Mouse (Mus musculus): ENCODE data around the gene Miga2. TPM values are rescaled to one million over a fixed set of nuclear protein-coding genes. Genes with fewer than 3 reads are reported as not detected.

Miga2 gene
- polyA plus RNA-seq (2012; rRNA removed): 32.6 and 34.4 TPM in 2 replicates

DNA sequence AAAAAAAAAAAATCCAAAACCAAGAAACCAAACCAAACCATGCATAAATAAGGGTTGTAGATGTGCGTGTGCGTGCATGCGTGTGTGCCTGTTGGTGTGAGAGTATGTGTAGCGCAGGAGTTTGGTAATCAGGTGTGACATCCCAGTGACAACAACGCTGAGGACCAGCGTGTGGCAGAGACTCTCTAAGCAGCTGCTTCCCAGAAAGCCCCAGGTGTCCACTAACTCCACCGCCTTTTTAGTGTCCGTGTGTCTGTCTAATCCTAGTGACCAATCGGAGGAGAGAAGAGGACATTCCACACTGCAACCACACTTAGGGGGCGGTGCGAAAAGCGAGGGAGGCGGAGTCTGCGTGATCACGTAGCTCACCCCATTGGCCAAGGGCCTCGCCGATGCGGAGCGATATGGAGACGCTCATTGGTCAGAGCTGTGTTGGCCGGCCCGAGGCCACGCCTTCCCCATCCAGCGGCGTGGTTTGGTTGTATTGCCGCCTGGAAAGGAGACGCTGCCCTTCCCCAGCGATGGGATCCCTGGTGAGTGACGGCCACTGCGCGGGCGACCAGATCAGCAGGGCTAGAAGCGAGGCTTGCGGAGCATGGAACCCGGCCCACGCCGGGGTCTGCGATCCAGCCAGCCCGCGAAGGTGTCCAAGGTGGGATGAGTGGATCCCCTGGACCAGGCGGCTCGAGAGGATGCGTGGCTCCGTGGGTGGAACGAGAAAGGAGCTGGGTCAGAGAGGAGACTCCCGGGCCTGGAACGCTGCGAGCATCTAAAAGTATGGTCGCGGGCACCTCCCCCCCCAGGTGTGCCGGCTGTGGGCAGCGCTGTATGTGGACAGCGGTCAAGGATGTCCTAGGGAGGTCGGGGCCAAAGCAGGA is at the start of gene Miga2:
Gene Miga2, plus strand, starts transcription at position 461 of the 878 bp plus-strand sequence.
- DNase-seq (ENCODE audit: low spot score): peak; percentile 88

- no peak for DNase-seq (ENCODE audit: low spot score)
Measured at GRCm38 (mm10) chr2:30316136-30316535, 47.9 kb upstream of the Miga2 start.

DNA sequence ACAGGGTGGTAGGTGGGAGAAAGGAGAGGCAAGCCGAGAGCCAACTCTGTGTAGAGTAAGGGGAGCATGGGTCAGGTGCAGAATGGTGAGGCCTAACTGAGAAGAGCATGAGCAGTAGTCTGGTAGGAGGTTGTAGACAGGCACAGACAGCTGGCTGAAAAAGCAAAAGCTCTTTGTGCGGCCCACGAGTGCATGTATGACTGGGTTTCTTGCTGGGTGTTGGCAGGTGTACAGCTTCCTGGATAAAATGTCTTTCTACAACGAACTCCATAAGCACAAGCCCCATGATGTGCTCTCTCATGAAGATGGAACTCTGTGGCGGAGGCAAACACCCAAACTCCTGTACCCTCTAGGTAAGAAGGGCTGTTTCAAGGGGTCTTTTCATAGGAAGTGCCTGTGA is 47.1 kb upstream of the Miga2 start:
- DNase-seq (ENCODE audit: low spot score): no peak

GRCm38 (mm10) chr2:30319260-30319659 is 44.8 kb upstream of the Miga2 start:
- DNase-seq (ENCODE audit: low spot score): no peak

DNA sequence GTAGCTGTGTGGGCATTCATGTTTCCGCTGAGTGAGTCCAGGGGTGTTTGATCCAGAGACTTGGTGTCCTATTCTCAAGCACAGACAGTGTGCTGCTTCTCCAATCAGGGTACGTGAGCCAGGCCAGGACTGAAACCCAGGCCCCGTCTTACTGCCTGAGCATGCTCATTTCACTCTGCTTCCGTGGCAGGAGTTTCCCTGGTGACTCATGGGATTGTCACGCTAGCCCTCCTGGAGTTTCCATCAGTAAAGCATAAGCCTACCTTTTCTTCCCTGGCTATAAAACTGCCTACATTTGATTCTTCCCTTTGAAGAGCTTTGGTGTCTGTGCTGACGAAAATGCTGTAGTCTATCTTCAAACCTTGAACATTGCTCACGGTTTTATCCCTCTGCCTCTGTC is 40.9 kb upstream of the Miga2 start:
- DNase-seq (ENCODE audit: low spot score): no peak

DNA sequence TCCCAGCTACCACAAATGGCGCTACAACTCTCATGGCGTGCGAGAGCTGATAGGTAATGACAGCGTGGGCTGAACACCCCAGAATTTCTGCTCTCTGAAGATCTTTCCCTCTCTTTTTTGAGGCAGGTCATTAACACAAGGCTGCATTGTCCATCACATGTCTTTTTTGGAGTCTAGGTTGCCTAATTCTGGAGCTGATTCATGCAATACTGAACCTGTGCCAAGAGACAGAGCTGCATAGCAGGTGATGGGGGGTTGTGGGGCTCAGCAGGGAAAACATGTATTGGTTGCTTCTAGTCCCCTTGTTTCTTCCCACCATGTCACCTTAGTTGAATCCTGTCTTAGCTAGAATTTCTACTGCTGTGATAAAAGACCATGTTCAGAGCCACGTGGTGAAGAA is 38.7 kb upstream of the Miga2 start:
- DNase-seq (ENCODE audit: low spot score): no peak

- no peak for DNase-seq (ENCODE audit: low spot score)
Measured at GRCm38 (mm10) chr2:30327276-30327675, 36.8 kb upstream of the Miga2 start.

DNA sequence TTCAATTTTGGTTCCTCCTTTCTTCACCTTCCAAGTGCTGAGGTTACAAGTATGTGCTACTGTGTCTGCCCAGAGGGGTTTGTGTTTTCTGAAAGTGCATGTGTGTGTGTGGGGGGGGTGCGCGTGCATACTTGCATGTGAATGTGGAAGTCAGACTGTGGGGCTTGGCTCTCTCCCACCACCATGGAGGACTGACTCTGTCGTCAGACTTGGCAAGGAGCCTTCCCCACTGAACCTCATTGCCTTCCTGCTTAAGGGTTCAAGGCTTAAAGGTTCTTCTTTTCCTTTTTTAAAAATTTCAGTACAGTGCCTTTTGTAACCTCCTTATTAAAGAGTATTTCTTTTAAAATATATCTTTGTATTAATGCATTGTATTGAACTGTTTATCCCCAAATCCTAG is 35.2 kb upstream of the Miga2 start:
- no peak for DNase-seq (ENCODE audit: low spot score)

GRCm38 (mm10) chr2:30335324-30335723 is 28.7 kb upstream of the Miga2 start:
- DNase-seq (ENCODE audit: low spot score): no peak

DNA sequence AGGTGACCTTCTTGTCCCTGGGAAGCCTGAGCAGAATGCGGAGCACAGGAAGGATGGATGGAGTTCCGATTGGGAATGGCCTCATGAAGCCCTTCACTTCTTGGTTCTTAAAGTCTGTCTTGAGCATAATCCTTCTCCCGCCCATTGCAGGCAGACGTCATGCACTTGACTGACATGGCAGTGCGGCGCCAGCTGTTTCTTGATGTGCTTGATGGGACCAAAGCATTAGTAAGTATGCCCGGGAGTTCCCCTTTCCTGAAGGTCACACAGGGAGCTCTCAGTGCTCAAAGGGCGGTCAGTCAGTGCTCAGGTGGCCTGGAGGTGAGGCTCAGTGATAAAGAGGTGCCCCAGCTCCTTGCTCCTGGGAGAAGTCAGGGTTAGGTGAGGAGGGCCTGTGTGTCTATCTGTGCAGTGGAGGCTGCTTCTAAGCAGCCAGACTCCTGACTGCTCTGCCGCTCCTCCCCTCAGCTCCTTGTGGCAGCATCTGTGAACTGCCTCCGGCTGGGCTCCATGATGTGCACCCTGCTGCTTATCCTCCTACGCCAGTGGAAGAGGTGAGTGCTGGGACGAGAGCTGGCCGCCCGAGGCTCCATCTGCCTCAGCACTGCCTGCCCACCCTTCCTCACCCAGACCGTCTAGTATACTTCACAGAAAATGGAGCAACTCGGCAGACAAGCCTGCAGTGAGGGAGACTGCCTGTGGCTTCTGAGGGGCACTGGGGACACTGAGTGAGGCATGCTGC is 27.7 kb upstream of the Miga2 start:
- DNase-seq (ENCODE audit: low spot score): no peak

DNA sequence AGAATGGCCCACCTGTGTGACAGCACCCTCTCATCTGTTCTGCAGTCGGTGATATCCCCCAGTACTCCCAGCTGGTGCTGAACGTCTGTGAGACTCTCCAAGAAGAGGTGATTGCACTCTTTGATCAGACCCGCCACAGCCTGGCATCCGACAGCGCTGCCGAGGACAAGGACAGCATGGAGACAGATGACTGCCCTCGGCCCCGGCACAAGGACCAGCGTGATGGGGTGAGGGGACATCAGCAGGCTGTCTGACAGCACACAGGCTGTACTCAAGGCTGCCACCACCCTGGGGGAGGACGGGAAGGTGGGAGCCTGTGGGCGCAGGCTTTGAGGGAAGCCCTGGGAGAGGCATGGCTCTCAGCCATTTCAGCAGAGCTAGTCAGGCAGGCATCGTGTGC is 26.9 kb upstream of the Miga2 start:
- DNase-seq (ENCODE audit: low spot score): no peak

GRCm38 (mm10) chr2:30342061-30342460 is 22.0 kb upstream of the Miga2 start:
- no peak for DNase-seq (ENCODE audit: low spot score)

- DNase-seq (ENCODE audit: low spot score): no peak
Measured at GRCm38 (mm10) chr2:30342544-30342943, 21.5 kb upstream of the Miga2 start.

DNA sequence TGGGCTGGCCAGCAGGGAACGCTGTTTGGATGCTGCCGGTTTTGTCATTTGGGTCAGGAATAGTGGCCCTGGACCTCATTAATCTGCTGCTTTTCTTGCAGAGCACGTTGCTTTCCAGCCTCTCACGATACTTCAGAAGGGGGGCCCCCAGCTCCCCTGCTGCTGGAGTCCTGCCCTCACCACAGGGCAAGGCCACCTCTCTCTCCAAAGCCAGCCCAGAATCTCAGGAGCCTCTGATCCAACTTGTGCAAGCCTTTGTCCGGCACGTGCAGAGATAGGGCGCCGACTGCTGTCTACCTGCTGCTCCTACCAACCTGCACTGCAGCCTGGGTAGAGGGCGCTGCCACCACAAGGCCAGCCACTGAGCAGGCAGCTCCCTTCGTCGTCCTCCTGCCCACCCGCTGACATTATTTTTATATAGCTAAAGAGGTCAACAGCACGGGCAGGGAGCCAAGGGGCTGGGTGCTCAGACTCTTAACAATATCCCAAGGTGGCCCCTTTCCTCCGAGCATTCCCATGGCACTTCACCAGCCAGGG is 20.4 kb upstream of the Miga2 start:
- DNase-seq (ENCODE audit: low spot score): no peak

- DNase-seq (ENCODE audit: low spot score): no peak
Measured at GRCm38 (mm10) chr2:30345971-30346676, 17.9 kb upstream of the Miga2 start.

DNA sequence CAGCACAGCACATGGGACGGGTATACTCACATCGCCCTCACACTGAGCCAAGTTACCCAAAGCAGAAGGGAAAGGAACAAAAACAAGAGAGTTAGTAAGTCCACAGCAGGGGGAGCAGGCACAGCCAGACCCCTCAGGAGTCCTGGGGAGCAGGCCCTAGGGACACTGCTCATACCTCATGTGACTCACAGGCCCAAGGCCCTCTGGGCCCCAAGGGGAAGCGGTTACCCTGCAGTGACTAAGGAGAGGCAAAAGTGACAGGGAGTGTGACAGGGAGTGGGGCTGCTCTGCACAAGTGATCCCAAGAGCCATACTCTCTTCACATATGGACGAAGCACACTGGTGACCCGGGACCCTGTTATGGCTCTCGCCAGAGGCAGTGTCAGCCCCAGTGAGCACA is 14.8 kb upstream of the Miga2 start:
- DNase-seq (ENCODE audit: low spot score): no peak

DNA sequence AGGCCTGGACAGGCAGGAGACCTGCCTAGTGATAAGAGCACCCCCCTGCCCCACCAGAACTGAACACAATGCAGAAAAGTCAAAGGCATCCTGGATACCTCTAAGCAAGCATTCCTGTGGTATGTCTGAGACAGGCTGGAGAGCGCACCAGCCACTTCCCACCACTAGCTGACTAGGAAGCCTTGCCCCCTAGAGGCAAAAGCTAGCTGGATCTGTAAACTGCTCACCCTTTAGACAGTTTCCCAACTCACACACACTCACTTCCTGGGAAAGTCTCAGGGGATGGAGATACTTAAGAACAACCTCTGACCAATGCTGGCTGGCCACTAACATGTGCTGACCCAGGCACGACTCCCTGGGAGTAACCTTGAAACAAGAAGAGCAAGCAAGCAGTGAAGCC is 12.9 kb upstream of the Miga2 start:
- DNase-seq (ENCODE audit: low spot score): no peak

DNA sequence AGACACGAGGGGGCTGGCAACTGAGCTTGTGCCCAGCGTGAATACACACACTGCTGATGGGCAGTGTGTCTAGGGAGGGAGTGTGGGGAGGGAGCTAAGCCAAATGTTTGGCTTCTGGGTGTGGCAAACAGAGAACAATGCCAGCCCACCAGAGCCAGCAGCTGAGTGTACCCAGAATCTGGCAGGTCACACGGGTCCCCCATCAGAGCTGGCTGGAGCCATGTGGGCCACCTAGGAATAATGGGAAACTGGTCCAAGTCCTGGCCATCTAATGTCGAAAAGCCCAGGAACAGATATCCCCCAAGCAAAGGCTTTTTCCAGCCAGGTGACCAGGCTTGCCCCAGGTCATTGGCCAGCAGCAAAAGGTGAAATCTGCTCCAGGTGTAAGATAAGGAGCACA is 8.2 kb upstream of the Miga2 start:
- no peak for DNase-seq (ENCODE audit: low spot score)

DNA sequence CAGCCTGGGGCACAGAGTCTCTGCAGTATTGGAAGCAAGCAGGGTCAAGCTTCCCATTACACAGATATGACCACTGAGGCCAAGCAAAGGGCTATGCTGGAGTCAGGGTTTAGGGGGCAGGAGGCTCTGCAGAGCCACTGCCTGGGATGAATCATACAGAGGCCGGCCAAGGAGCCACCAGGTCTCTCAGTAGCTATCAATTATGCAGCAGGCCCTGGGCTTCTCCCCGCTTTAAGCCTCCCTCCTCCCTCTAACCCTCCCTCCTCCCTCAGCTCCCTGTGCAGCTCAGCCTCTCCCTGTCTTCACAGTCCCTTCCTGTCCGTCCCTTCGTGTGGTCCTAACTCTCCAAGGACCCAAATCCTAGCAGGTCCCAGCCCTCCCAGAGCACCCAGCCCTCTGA is 7.8 kb upstream of the Miga2 start:
- DNase-seq (ENCODE audit: low spot score): no peak

- DNase-seq (ENCODE audit: low spot score): no peak
Measured at GRCm38 (mm10) chr2:30356906-30357305, 7.1 kb upstream of the Miga2 start.

- no peak for DNase-seq (ENCODE audit: low spot score)
Measured at GRCm38 (mm10) chr2:30357552-30358510, 6.2 kb upstream of the Miga2 start.
